Mouse (Mus musculus) stomach, postnatal 0 days (tissue): Measurements from ENCODE around the gene Fkbp5.

Experiments used
- CTCF ChIP-seq: IDR thresholded peaks from 2 replicates; pipeline ENCODE4 v1.5.1; 2016; ENCODE audit warnings: antibody characterized with exemption, low read depth, mild to moderate bottlenecking, moderate library complexity
- EP300 ChIP-seq: optimal IDR thresholded peaks from 2 replicates; pipeline ENCODE3; 2016; ENCODE audit warnings: antibody characterized with exemption

GRCm38 (mm10) chr17:28522623-28523354 is 5.5 kb upstream of the Fkbp5 start:
- TF ChIP-seq CTCF (peak; percentile 20; the same call in 1 of the 2 replicates), EP300 (peak; percentile 92)
